Mouse (Mus musculus) left cerebral cortex, postnatal 25 days (tissue): ENCODE data around the gene Fam198a. TPM values are rescaled to one million over a fixed set of nuclear protein-coding genes. Genes with fewer than 3 reads are reported as not detected.
A peak's percentile ranks its signal among the peaks of the same experiment; 100 is the strongest.

Experiments used
- DNase-seq, 2 experiments: peaks; one replicate each; pipeline ENCODE4 v3.0.0; 2022; ENCODE audit warnings: low spot score in 2 of 2, mixed read lengths in 1 of 2
- intact Hi-C: fragments of 180-260 bp; cut with DNase I; formaldehyde crosslinking; loops from one replicate; pipeline ENCODE4 v1.15.1; 2025
- total RNA-seq, 2 experiments: library from RNA; stranded (reverse); gene quantifications; 2 replicates each; pipeline ENCODE4 v1.2.3; 2021

Fam198a gene
- total RNA-seq, 2 experiments from 2014 or later: 5.4 to 6.9 TPM

GRCm38 (mm10) chr9:121974141-121974986, 23.6 kb downstream of the Fam198a start:
- no peak for DNase-seq
- intact Hi-C loops: no loop called here

- no peak for DNase-seq
- intact Hi-C loops: no loop called here
Measured at GRCm38 (mm10) chr9:121975321-121975720, 24.5 kb downstream of the Fam198a start.

GRCm38 (mm10) chr9:121981046-121981445, 30.3 kb downstream of the Fam198a start:
- no peak for DNase-seq
- intact Hi-C loops: no loop called here

- no peak for DNase-seq
- intact Hi-C loops: no loop called here
Measured at GRCm38 (mm10) chr9:121981466-121982105, 30.8 kb downstream of the Fam198a start.

- DNase-seq: no peak
- intact Hi-C loops: no loop called here
Measured at GRCm38 (mm10) chr9:121982214-121982613, 31.4 kb downstream of the Fam198a start.

- intact Hi-C loops: no loop called here
- peak in 1 of 2 experiments; percentile 41 for DNase-seq
Measured at GRCm38 (mm10) chr9:121982665-121983064, 31.9 kb downstream of the Fam198a start.

GRCm38 (mm10) chr9:121983504-121983903, 32.7 kb downstream of the Fam198a start:
- intact Hi-C loops: no loop called here

GRCm38 (mm10) chr9:121984465-121985461, 34.0 kb downstream of the Fam198a start:
- intact Hi-C loops: loop anchor here (1.0 to 2.0 kb wide), 3 partner anchors 37 to 138 kb away; no protein-coding TSS in a partner anchor
- peak; percentile 75 to 77 for DNase-seq

More at GRCm38 (mm10) chr9:121983504-121983903, 32.7 kb downstream of the Fam198a start:
- DNase-seq: peak; percentile 81

- intact Hi-C loops: no loop called here
- no peak for DNase-seq
Measured at GRCm38 (mm10) chr9:121988910-121989309, 38.1 kb downstream of the Fam198a start.

- intact Hi-C loops: no loop called here
- DNase-seq: no peak
Measured at GRCm38 (mm10) chr9:121989536-121989935, 38.7 kb downstream of the Fam198a start.

- intact Hi-C loops: no loop called here
- peak in 1 of 2 experiments; percentile 57 for DNase-seq
Measured at GRCm38 (mm10) chr9:121991041-121991440, 40.3 kb downstream of the Fam198a start.

GRCm38 (mm10) chr9:121993047-121993446, 42.3 kb downstream of the Fam198a start:
- intact Hi-C loops: no loop called here

GRCm38 (mm10) chr9:121995077-121995476, 44.3 kb downstream of the Fam198a start:
- intact Hi-C loops: no loop called here
- no peak for DNase-seq

More at GRCm38 (mm10) chr9:121993047-121993446, 42.3 kb downstream of the Fam198a start:
- DNase-seq: no peak

GRCm38 (mm10) chr9:121995508-121996131, 44.8 kb downstream of the Fam198a start:
- DNase-seq: peak; percentile 89 to 92
- intact Hi-C loops: no loop called here

GRCm38 (mm10) chr9:121997010-121997409, 46.2 kb downstream of the Fam198a start, which contains the start of gene Pomgnt2:
Pomgnt2 (minus strand) TSS chr9:121997110.
- DNase-seq: no peak
- intact Hi-C loops: no loop called here

GRCm38 (mm10) chr9:121997978-121998377, 47.2 kb downstream of the Fam198a start:
- no peak for DNase-seq
- intact Hi-C loops: no loop called here

GRCm38 (mm10) chr9:122006175-122006574, 55.4 kb downstream of the Fam198a start:
- DNase-seq: no peak
- intact Hi-C loops: no loop called here

- DNase-seq: no peak
- intact Hi-C loops: no loop called here
Measured at GRCm38 (mm10) chr9:122006609-122007008, 55.8 kb downstream of the Fam198a start.

- no peak for DNase-seq
- intact Hi-C loops: no loop called here
Measured at GRCm38 (mm10) chr9:122008876-122009275, 58.1 kb downstream of the Fam198a start.
